Mouse (Mus musculus) effector memory CD4-positive, alpha-beta T cell, adult 7 months (primary cell): ENCODE results near the gene Tmem117. TPM values are rescaled to one million over a fixed set of nuclear protein-coding genes. Genes with fewer than 3 reads are reported as not detected.

Source experiments
- polyA plus RNA-seq: library from polyadenylated mRNA; unstranded; fragments of 100-300 nt; shearing (Covaris generic); gene quantifications from one replicate; pipeline ENCODE4 v1.2.1, GENCODE M21; 2017

Gene Tmem117
- not detected for polyA plus RNA-seq

GRCm38 (mm10) chr15:94628830-94629601, at the start of gene Tmem117:
TSS of gene Tmem117 (plus strand) at chr15:94629232.

GRCm38 (mm10) chr15:94589219-94590075, 39.6 kb upstream of the Tmem117 start, which contains the start of gene Twf1:
TSS of gene Twf1 (minus strand) at chr15:94589889.

Other genes with a start within 250 kb of the Tmem117 start
- gene Adamts20, start 163.8 kb upstream of the Tmem117 start, polyA plus RNA-seq: not detected
- 6.0 TPM for gene Pus7l, start 85.7 kb upstream of the Tmem117 start, polyA plus RNA-seq
- 14.3 TPM for gene Irak4, start 85.6 kb upstream of the Tmem117 start, polyA plus RNA-seq
- gene Twf1, start 39.3 kb upstream of the Tmem117 start, polyA plus RNA-seq: 20.6 TPM